Mouse (Mus musculus) T-helper 17 cell (primary cell): ENCODE measurements at regions not wholly inside any gene's neighbourhood (a gene's known extent, or its start where the extent isn't known, plus 50 kb on each side); places are given as distances from the start of the nearest gene placed in this dataset.

Experiments used
- in situ Hi-C, 2 experiments: fragments of 300-600 bp; cut with MboI, MseI; formaldehyde crosslinking; loops; 1 replicate in 1 of 2; 2 replicates in 1 of 2; pipeline ENCODE4 v1.15.1; 2025; ENCODE audit warnings: high pct_unique_total_duplicates in 2 of 2

DNA sequence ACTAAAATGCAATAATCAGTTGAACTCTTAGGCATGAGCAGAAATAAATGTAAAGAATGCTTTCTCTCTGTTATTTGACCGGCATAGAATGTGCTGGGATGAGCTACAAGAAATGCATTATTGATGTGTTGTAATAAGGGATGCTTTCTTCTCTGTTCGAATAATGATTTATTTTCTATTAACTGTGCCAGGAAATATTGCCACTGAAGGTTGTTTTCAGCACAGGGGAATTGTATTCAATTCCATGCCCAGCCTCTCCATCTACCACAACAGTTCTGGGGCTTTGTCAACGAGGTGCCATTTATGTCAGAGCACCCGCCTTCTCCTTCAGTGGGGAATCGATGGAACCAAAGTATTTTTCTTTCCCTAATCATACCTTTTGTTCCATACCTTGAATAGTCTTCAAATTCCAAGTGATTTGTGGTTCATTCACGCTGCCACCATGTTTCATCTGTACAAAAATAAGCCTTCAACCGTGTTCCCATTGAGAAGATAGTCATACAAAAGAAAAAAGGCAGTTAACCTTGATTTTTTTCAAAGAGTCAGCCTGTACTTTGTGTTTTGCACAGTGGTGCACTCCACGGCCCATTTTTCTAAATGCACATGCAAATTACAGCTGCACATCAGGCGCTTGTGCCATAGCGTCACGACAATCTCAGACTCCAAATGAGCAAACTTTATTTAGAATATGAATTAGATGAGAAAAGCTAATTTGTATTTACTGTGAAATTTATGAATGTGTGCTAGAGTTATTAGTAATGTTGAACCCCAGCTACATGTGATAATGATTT, 65.1 kb upstream of the Gpr141 start:
- in situ Hi-C loops, result no loop called here

DNA sequence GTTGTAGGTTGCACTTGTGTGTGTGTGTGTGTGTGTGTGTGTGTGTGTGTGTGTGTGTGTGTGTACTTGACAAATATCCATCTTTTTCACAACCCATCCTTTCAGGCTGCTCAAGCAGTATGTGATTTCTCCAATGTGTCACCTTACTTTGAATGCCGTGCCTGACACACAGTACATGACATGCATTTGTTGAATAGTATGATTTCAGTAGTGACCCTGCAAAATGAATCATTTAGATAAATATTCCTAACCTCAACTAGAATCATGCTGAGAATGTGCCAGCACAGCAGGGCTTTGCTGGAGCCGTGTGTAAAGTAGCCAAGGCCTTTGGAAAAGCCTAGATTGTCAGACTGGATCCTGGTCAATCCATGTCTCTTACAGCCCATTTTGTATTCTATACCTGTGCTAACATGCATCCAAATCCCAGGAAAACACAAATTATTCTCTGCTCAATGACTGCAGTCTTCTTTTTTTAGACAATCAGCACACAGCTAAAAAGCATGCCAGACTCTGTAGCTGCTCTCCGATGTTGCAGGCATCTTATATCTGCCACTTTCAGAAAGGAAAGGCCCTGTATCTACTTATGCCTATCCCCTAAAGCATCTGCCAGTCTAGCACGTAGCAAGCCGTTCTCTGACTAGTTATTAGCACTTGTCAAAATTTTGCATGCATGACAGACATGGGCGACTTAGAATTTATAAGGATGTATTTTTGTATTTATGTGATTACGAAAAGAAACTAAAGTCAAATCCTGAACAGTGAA, 60.0 kb upstream of the Gpr141 start:
- in situ Hi-C loops, result no loop called here

DNA sequence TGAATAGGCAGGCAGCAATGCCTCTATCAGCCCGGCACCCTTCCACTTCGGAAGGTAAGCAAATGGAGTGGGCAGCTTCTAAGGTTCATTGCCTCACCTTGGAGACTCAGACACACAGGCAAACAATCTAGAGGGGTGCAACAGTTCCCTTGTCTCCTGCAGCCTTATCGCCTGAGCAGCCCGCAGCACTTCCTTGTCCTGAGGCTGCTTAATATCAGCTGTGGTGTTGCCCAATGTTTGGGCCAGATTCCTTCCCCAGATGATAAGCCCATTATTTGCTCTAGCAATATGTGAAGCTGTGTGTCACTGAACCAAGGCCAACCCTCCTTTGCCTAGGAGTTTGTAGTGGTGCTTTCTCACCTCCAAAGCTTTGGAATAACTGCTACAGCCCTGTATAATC, 58.8 kb upstream of the Gpr141 start:
- in situ Hi-C loops, result no loop called here

DNA sequence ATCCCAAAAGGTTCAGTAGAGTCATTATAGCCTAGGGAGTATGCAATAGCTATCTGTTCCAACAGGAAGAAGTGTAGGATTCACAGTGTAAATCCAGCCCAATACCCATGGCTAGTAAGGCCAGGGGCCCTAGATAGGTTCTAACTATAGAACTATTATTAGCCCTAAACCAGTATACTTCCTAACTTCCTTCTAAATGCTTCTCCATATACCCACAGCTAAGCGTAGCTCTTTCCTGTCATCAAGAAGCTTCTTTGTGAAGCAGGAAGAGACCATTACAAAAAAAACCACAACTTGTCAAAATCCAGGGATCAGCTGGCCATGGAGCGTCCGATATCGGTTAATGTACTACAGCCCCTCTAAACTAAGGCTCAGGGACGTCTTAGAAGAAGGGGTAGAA, 57.7 kb upstream of the Gpr141 start:
- in situ Hi-C loops, result no loop called here

DNA sequence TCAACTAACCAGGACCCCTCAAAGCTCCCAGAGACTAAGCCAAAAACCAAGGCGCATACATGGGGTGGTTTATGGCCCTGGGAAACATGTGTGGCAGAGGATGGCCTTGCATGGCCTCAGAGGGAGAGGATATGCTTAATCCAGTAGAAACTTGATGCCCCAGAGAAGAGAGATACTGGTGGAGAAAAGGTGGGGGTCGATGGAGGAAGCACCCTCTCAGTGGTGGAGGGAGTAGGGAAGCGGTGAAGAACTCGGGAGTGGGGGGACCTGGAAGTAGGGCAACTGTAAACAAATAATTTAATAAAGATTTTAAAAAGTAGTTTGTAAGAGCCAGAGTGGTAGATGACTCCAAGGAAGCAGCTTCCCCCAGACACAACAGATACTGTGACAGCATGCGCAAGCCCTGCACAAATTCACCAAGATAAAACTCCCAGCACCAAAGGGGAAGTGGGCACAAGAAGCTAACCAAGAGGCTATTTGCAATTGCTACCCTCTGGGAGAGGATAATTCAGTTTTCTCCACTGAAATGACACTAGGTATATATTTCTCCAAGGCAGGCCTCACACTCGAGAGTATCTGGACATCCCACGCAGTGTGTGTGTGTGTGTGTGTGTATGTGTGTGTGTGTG, 50.7 kb upstream of the Gpr141 start:
- in situ Hi-C loops, result no loop called here
